Mouse (Mus musculus) heart, postnatal 0 days (tissue): ENCODE measurements around the gene Kbtbd13.

Experiments
- CTCF ChIP-seq: IDR thresholded peaks from 2 replicates; pipeline ENCODE4 v1.5.1; 2016; ENCODE audit warnings: antibody characterized with exemption, control low read depth, low read depth
- EP300 ChIP-seq: IDR thresholded peaks from 2 replicates; pipeline ENCODE4 v1.6.1; 2016; ENCODE audit warnings: antibody characterized with exemption, low read depth

GRCm38 (mm10) chr9:65422760-65423501 lies 31.5 kb upstream of the Kbtbd13 start, which contains the start of gene Slc51b:
- TF ChIP-seq CTCF (no peak), EP300 (no peak)
